Mouse (Mus musculus) heart, embryonic 14.5 days (tissue): ENCODE measurements around the gene Patj. TPM values are rescaled to one million over a fixed set of nuclear protein-coding genes. Genes with fewer than 3 reads are reported as not detected.
A peak's percentile ranks its signal among the peaks of the same experiment; 100 is the strongest.

Source experiments
- ATAC-seq: fragments of 200-750 bp; cut with Nextera tagmentation; 2 replicates; pipeline ENCODE4 v1.8.0; 2017; ENCODE audit warnings: low read depth, moderate TSS enrichment; ENCODE audit not compliant: insufficient number of reproducible peaks, insufficient read depth, low FRiP score
- H3K27ac ChIP-seq, 2 experiments: fragments of 200-500 bp in 1 of 2; fragments of 300-500 bp in 1 of 2; sonication (generic) in 1 of 2; replicated peaks in 1 of 2; 2 replicates each; pipeline ENCODE4 v1.5.1; 2012 to 2014; ENCODE audit warnings: low read depth in 2 of 2, low read length in 2 of 2, control low read depth in 1 of 2, mild to moderate bottlenecking in 1 of 2, mixed read lengths in 1 of 2; ENCODE audit not compliant: control insufficient read depth in 1 of 2, insufficient read depth in 1 of 2
- H3K27me3 ChIP-seq: fragments of 300-500 bp; sonication (generic); 2 replicates; pipeline ENCODE4 v1.6.1; 2014; ENCODE audit warnings: mild to moderate bottlenecking, low read length, control low read depth; ENCODE audit not compliant: control insufficient read depth, insufficient read depth
- H3K36me3 ChIP-seq: fragments of 300-500 bp; sonication (generic); 2 replicates; pipeline ENCODE4 v1.6.1; 2014; ENCODE audit warnings: mild to moderate bottlenecking, control low read depth, low read length, mixed read lengths; ENCODE audit not compliant: control insufficient read depth, insufficient read depth
- H3K4me1 ChIP-seq, 2 experiments: fragments of 200-500 bp in 1 of 2; fragments of 300-500 bp in 1 of 2; sonication (generic) in 1 of 2; 2 replicates each; pipeline ENCODE4 v1.6.1; 2012 to 2014; ENCODE audit warnings: low read length in 2 of 2, control low read depth in 1 of 2, mixed read lengths in 1 of 2; ENCODE audit not compliant: control insufficient read depth in 2 of 2, insufficient read depth in 2 of 2
- H3K4me2 ChIP-seq: fragments of 300-500 bp; sonication (generic); 2 replicates; pipeline ENCODE4 v1.6.1; 2014; ENCODE audit warnings: mild to moderate bottlenecking, low read length
- H3K4me3 ChIP-seq, 2 experiments: fragments of 200-500 bp in 1 of 2; fragments of 300-500 bp in 1 of 2; sonication (generic) in 1 of 2; 2 replicates each; pipeline ENCODE4 v1.5.1; 2012 to 2014; ENCODE audit warnings: low read length in 2 of 2, mild to moderate bottlenecking in 2 of 2, control low read depth in 1 of 2, low read depth in 1 of 2, moderate library complexity in 1 of 2; ENCODE audit not compliant: control insufficient read depth in 1 of 2, insufficient read depth in 1 of 2
- H3K9ac ChIP-seq: fragments of 300-500 bp; sonication (generic); 2 replicates; pipeline ENCODE4 v1.6.1; 2014; ENCODE audit warnings: mild to moderate bottlenecking, low read length
- H3K9me3 ChIP-seq: fragments of 300-500 bp; sonication (generic); 2 replicates; pipeline ENCODE4 v1.6.1; 2016; ENCODE audit warnings: low read length, control low read depth; ENCODE audit not compliant: control insufficient read depth
- WGBS: fragments of 180-500 bp; shearing (Covaris S2); extraction: QIAGEN DNeasy Blood & Tissue Kit; methylation state at CpG from one replicate; pipeline ENCODE4 v1.1.7; 2014; 5-methylcytosine and 5-hydroxymethylcytosine counted together
- polyA plus RNA-seq: library from polyadenylated mRNA; unstranded; fragments of >200 nt; fragmentation: Nextera tagmentation; extraction: Ambion mirVana; gene quantifications from 2 replicates; pipeline ENCODE4 v1.2.1, GENCODE M21; 2014

The Patj gene
- 7.1 and 11.2 TPM in 2 replicates for polyA plus RNA-seq

GRCm38 (mm10) chr4:98395690-98396437 lies at the start of gene Patj:
TSS of gene Patj (plus strand) at chr4:98395785.
- peak within 1 kb of the TSS; percentile 86 to 96 for H3K4me3 ChIP-seq
- ATAC-seq, result peak; percentile 72; the same call in 1 of the 2 replicates
- peak within 1 kb of the TSS; percentile 99 for H3K9ac ChIP-seq
- peak within 1 kb of the TSS; percentile 92 for H3K4me2 ChIP-seq
- H3K27ac ChIP-seq, result peak within 1 kb of the TSS; percentile 45 to 76
- H3K36me3 ChIP-seq, result no peaks in the 10 kb centered on the region
- H3K9me3 ChIP-seq, result no peaks in the 10 kb centered on the region
- no peaks in the 10 kb centered on the region for H3K27me3 ChIP-seq
- peaks cover 3 to 7% of the 10 kb centered on the region in 2 experiments for H3K4me1 ChIP-seq
- under 1% methylated on average over 62 of the region's 73 CpGs for WGBS

GRCm38 (mm10) chr4:98348580-98348979 lies 47.0 kb upstream of the Patj start:
- Histone ChIP-seq H3K27me3 (no peaks in the 10 kb centered on the region), H3K9me3 (0 out of 2 replicates have a peak, but pooled peaks cover 5% of the 10 kb centered on the region), H3K36me3 (no peaks in the 10 kb centered on the region), H3K4me2 (no peak overlapping the region), H3K4me3 (no peak overlapping the region), H3K9ac (no peak overlapping the region), H3K27ac (no peak overlapping the region), H3K4me1 (no peaks in the 10 kb centered on the region)
- 54% methylated on average over 5 of the region's 5 CpGs for WGBS
- no peak for ATAC-seq

GRCm38 (mm10) chr4:98358034-98358809 lies 37.4 kb upstream of the Patj start:
- Histone ChIP-seq H3K9me3 (no peaks in the 10 kb centered on the region), H3K4me2 (no peak overlapping the region)
- 96% methylated on average over 9 of the region's 9 CpGs for WGBS

GRCm38 (mm10) chr4:98375401-98375800 lies 20.2 kb upstream of the Patj start:
- WGBS, result 39% methylated on average over 4 of the region's 4 CpGs
- Histone ChIP-seq H3K9me3 (no peaks in the 10 kb centered on the region), H3K36me3 (peaks cover 36% of the 10 kb centered on the region), H3K9ac (no peak overlapping the region), H3K4me1 (peaks cover 0 to 7% of the 10 kb centered on the region in 2 experiments; a peak in 2 of 4 replicates), H3K4me2 (no peak overlapping the region), H3K27ac (no peak overlapping the region), H3K27me3 (no peaks in the 10 kb centered on the region), H3K4me3 (no peak overlapping the region)
- no peak for ATAC-seq

More at GRCm38 (mm10) chr4:98358034-98358809, 37.4 kb upstream of the Patj start:
- Histone ChIP-seq H3K36me3 (peaks cover 59% of the 10 kb centered on the region), H3K27me3 (no peaks in the 10 kb centered on the region), H3K4me1 (no peaks in the 10 kb centered on the region), H3K4me3 (no peak overlapping the region), H3K9ac (no peak overlapping the region), H3K27ac (no peak overlapping the region)
- no peak for ATAC-seq

GRCm38 (mm10) chr4:98376943-98377342 lies 18.6 kb upstream of the Patj start:
- no peak overlapping the region for H3K4me3 ChIP-seq
- no peak for ATAC-seq
- no peak overlapping the region for H3K27ac ChIP-seq
- no peaks in the 10 kb centered on the region for H3K27me3 ChIP-seq
- no peak overlapping the region for H3K4me2 ChIP-seq
- H3K4me1 ChIP-seq, result peaks cover 0 to 10% of the 10 kb centered on the region in 2 experiments; a peak in 2 of 4 replicates
- WGBS, result 96% methylated on average over 2 of the region's 2 CpGs
- peaks cover 29% of the 10 kb centered on the region for H3K36me3 ChIP-seq
- H3K9me3 ChIP-seq, result no peaks in the 10 kb centered on the region
- no peak overlapping the region for H3K9ac ChIP-seq

GRCm38 (mm10) chr4:98382716-98383424 lies 12.7 kb upstream of the Patj start, which contains the start of gene Tm2d1:
TSS of gene Tm2d1 (minus strand) at chr4:98383306.
- peak; percentile 83 for ATAC-seq
- Histone ChIP-seq H3K4me1 (peaks cover 0 to 7% of the 10 kb centered on the region in 2 experiments; a peak in 1 of 4 replicates), H3K27me3 (no peaks in the 10 kb centered on the region), H3K27ac (peak within 1 kb of the TSS; percentile 75), H3K9me3 (no peaks in the 10 kb centered on the region), H3K4me2 (peak within 1 kb of the TSS; percentile 72), H3K4me3 (peak within 1 kb of the TSS; percentile 84 to 100), H3K36me3 (peaks cover 14% of the 10 kb centered on the region), H3K9ac (peak within 1 kb of the TSS; percentile 94)
- WGBS, result under 1% methylated on average over 46 of the region's 46 CpGs

GRCm38 (mm10) chr4:98385036-98385435 lies 10.5 kb upstream of the Patj start:
- Histone ChIP-seq H3K4me3 (no peak overlapping the region), H3K9me3 (no peaks in the 10 kb centered on the region), H3K36me3 (no peaks in the 10 kb centered on the region), H3K27me3 (no peaks in the 10 kb centered on the region), H3K9ac (no peak overlapping the region), H3K4me1 (peaks cover 0 to 7% of the 10 kb centered on the region in 2 experiments; a peak in 1 of 4 replicates), H3K4me2 (no peak overlapping the region), H3K27ac (no peak overlapping the region)
- no peak for ATAC-seq
- WGBS, result 59% methylated on average over 5 of the region's 5 CpGs
